Mouse (Mus musculus) cerebellum, adult 2 months (tissue): Measurements from ENCODE around the gene 6030458C11Rik.

Source experiments
- CTCF ChIP-seq: fragments of 200-500 bp; IDR thresholded peaks from 2 replicates; pipeline ENCODE4 v1.5.1; 2011; ENCODE audit warnings: low read depth, mild to moderate bottlenecking, control low read depth, low read length, moderate library complexity, borderline replicate concordance; ENCODE audit not compliant: insufficient read depth
- POLR2A ChIP-seq: fragments of 200-500 bp; IDR thresholded peaks from 2 replicates; pipeline ENCODE4 v1.6.1; 2011; ENCODE audit warnings: low read length, control low read depth, borderline replicate concordance; ENCODE audit not compliant: insufficient read depth

DNA sequence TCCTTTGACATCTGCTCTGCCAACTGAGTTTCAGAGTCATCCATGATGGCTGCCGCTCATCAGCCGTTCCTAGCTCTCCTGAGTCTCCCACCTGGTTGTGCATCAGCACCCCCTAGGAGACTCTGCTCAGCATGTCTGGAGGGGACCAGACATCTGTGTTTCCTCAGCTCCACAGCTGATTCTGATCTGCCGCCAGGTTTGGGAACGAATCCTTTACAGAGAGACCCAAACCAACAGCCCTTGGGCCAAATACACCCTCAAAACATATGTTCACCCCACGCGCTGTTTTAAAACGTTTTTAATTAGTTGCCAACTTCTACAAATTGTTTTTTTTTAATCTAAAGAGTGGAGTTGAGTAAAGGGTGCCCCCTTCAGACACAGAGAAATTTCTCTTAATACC is 53.5 kb downstream of the 6030458C11Rik start:
- TF ChIP-seq CTCF (no peak), POLR2A (no peak)
